Mouse (Mus musculus): ENCODE data around the gene Slc35f5. TPM values are rescaled to one million over a fixed set of nuclear protein-coding genes. Genes with fewer than 3 reads are reported as not detected.

Slc35f5 gene
- polyA plus RNA-seq, 1 experiment from 2014 or later = 34.3 TPM

DNA sequence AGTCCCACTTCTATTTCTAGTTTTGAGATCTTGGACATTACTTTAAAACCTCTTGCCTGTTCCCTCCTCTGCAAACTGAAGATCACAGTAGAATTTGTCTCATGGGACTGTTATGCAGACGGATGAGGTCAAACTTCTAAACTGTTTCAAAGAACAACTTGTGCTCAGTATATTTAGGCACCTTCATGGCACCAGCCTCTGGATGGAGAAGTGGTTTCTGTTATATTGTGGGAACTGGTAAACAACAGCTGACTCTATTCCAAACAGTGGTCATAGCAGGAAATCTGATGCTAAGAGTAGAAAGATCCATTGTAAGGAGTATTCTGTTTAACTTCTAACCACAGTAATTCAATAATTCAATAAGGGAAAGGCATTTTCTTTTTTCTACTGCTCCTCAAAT, 17.7 kb downstream of the Slc35f5 start:
- Histone ChIP-seq H3K9me3 (replicated peaks) (no peaks in the 10 kb centered on the region), H3K4me2 (replicated peaks) (no peak overlapping the region), H3K27me3 (no peaks in the 10 kb centered on the region), H3K9ac (no peak overlapping the region), H3K4me3 (no peak overlapping the region), H3K4me1 (no peaks in the 10 kb centered on the region), H3K27ac (no peak overlapping the region), H3K36me3 (peaks cover 29% of the 10 kb centered on the region)
- WGBS = 81% methylated on average over 1 of the region's 1 CpGs
- ATAC-seq (ENCODE audit: low FRiP score) = no peak

DNA sequence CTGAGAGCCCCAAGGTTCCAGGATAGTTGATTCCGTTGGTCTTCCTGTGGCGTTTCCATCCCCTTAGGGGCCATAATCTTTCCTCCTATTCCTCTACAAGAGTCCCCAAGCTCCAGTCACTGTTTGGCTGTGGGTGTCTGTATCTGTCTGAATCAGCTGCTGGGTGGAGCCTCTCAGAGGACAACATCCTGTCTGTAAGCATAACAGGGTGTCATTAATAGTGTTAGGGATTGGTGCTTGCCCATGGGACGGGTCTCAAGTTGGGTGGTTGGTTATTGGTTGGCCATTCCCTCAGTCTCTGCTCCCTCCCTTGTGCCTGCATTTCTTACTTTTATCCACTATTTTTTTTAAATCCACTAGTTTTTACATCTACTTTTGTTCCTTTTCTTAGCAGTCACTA, 20.7 kb downstream of the Slc35f5 start:
- 94% methylated on average over 3 of the region's 3 CpGs for WGBS
- no peaks in the 10 kb centered on the region for H3K9me3 ChIP-seq (replicated peaks)
- H3K27ac ChIP-seq = no peak overlapping the region
- ATAC-seq (ENCODE audit: low FRiP score) = no peak
- peaks cover 30% of the 10 kb centered on the region for H3K36me3 ChIP-seq
- no peaks in the 10 kb centered on the region for H3K27me3 ChIP-seq
- H3K4me3 ChIP-seq = no peak overlapping the region
- H3K4me1 ChIP-seq = no peaks in the 10 kb centered on the region
- no peak overlapping the region for H3K4me2 ChIP-seq (replicated peaks)
- H3K9ac ChIP-seq = no peak overlapping the region

DNA sequence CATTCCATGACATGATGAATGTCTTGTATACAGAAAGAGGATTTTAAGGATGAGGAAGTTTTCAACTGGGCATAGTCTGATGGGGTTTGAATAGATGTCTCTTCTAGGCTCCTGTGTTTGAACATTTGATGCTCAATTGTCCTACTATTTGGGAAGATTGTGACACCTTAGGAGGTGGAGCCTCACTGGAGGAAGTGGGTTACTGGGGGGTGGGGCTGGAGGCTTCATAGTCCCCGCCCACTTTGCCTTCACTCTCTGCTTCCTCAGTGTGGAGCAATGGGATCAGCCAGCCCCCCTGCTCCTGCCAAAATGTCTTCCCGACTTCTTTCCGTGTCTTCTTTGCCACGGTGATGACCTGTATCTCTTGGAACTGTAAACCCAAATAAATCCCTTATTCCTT, 43.2 kb downstream of the Slc35f5 start:
- no peak overlapping the region for H3K9ac ChIP-seq
- ATAC-seq (ENCODE audit: low FRiP score) = no peak
- no peak overlapping the region for H3K4me3 ChIP-seq
- H3K4me2 ChIP-seq (replicated peaks) = no peak overlapping the region
- WGBS = 83% methylated on average over 4 of the region's 4 CpGs
- no peaks in the 10 kb centered on the region for H3K36me3 ChIP-seq
- no peak overlapping the region for H3K27ac ChIP-seq
- H3K27me3 ChIP-seq = no peaks in the 10 kb centered on the region
- peaks cover 4% of the 10 kb centered on the region; the same call in 1 of the 2 replicates for H3K4me1 ChIP-seq
- H3K9me3 ChIP-seq (replicated peaks) = peaks cover 10% of the 10 kb centered on the region

DNA sequence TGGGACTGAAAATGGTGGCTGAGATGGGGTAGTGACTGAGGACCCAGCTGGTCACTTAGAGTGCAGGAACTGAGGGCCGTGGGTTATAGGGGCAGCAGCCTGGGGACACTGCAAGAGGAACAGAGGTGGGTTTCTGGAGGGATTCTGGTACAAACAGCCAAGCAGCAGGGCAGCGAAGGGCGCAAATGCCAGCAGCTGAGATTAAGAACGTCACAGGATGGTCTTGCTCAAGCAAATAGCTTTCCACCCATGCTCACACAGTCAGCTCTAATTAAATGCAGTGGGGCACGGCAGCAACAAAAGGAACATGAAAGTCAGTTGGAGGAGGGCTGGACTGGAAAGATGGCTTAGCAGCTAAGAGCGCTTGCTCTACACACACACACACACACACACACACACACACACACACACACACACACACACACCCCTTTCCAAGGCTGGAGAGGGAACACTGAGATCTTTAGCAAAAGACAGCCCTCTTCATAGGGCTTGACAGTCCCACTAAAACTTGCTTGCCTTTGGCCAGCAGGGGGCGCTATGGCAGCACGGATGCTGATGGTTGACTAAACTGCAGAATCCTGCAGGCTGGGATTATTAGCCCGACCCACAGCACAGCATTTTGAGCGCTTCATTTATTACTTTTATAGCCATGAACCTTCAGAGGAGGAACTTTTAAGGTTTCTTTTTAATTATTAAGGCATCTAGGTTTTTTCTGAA, 46.9 kb downstream of the Slc35f5 start:
- Histone ChIP-seq H3K4me2 (replicated peaks) (peak overlapping the region; percentile 29; the same call in 1 of the 2 replicates), H3K4me1 (peaks cover 4% of the 10 kb centered on the region; the same call in 1 of the 2 replicates), H3K9me3 (replicated peaks) (no peaks in the 10 kb centered on the region), H3K27ac (peak overlapping the region; percentile 40; the same call in 1 of the 2 replicates), H3K9ac (0 out of 2 replicates have a peak overlapping the region, but pooled peaks have one; percentile 13), H3K4me3 (no peak overlapping the region), H3K27me3 (no peaks in the 10 kb centered on the region), H3K36me3 (no peaks in the 10 kb centered on the region)
- ATAC-seq (ENCODE audit: low FRiP score) = peak; percentile 85
- 21% methylated on average over 10 of the region's 10 CpGs for WGBS

DNA sequence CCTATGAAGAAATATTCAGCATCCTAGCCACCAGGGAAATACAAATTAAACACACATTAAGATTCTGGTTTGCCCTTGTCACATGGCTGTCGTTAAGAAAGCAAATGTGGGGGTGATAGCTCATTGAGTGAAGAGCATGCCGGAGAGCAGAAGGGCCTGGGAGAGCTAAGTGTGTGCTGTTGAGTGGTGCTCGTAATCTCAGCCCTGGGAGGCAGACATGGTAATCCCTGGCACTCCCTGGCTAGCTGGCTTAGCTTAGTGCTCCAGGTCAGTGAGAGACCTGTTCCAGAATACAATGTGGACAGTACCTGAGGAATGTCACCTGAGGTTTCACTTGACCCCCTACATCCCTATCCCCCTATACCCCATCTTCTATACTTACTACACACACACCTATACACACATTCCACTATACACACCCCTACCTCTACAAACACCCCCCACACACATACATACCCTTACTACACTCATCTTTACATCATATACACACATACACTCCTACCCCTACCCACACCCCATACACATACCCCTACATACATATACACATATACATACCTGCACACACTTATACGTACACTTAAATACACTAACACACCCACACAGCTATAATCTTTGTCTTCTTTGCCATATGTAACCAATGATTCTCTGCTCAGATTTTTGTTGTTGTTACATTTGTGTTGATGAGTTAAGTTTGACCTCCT, 64.1 kb downstream of the Slc35f5 start:
- H3K27ac ChIP-seq = no peak overlapping the region
- H3K9me3 ChIP-seq (replicated peaks) = no peaks in the 10 kb centered on the region
- H3K27me3 ChIP-seq = no peaks in the 10 kb centered on the region
- no peak overlapping the region for H3K4me2 ChIP-seq (replicated peaks)
- H3K4me1 ChIP-seq = no peaks in the 10 kb centered on the region
- no peak; the same call in 1 of the 2 replicates for ATAC-seq (ENCODE audit: low FRiP score)
- H3K36me3 ChIP-seq = no peaks in the 10 kb centered on the region
- no peak overlapping the region for H3K4me3 ChIP-seq
- 66% methylated on average over 4 of the region's 4 CpGs for WGBS
- H3K9ac ChIP-seq = no peak overlapping the region

DNA sequence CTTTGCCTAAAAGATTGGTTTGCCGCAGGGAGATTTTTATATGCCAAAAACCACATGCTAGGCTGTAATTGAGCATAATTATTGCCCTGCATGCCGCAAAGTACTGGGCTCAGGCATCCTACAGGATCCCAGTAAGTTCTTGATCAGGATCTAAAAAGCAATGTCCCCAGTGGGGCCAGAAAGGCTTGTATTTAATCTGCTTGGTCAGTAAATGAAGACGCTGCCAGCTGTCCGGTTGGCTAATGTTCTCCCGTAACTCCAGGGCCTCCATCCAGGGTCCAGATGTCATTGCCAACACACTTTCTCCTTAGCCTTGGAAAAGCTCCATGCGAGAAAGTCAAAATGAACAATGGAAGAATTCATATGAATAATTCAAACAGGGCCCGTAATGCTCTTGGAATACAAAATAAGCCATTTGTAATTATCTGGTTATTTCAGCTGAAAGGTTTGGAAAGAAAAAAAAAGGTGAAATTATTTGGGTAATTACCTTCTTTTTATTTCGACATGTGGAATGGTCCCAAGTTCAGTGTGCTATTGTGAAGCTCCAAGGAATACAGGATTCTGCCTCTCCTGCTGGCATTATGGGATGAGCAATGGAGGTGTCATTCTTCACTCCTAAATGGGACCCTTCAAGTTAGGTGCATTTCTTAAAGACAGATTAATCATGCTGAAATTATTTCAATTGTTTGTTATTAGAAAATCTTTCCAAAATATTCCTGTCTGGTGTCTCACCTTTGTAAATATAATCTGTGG, 79.3 kb downstream of the Slc35f5 start:
- Histone ChIP-seq H3K9me3 (replicated peaks) (no peaks in the 10 kb centered on the region), H3K36me3 (no peaks in the 10 kb centered on the region), H3K9ac (no peak overlapping the region), H3K27ac (no peak overlapping the region), H3K4me1 (no peaks in the 10 kb centered on the region), H3K4me3 (no peak overlapping the region), H3K27me3 (no peaks in the 10 kb centered on the region), H3K4me2 (replicated peaks) (no peak overlapping the region)
- ATAC-seq (ENCODE audit: low FRiP score) = no peak
- 53% methylated on average over 8 of the region's 8 CpGs for WGBS

DNA sequence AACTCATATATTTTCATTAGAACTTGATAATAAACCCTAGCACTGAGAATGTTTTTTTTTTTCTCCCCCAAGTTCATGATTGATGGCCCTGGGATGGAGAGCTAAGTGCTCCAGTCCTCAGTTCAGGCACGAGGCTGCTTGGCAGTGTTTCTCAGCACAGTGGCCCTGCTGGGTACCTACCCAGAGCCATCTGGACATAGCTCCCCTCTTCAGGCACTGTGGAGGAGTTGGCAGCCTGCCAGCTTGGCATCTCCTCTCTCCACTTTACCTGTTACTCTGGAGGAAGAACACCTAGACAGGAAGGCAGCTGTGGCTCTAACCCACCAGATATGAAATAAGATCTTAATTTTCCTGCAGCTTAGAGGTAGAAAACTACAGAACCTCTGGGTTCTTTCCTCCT, 83.2 kb downstream of the Slc35f5 start:
- Histone ChIP-seq H3K9ac (no peak overlapping the region), H3K4me1 (no peaks in the 10 kb centered on the region), H3K36me3 (no peaks in the 10 kb centered on the region), H3K27ac (no peak overlapping the region), H3K4me2 (replicated peaks) (no peak overlapping the region), H3K4me3 (no peak overlapping the region), H3K27me3 (no peaks in the 10 kb centered on the region), H3K9me3 (replicated peaks) (no peaks in the 10 kb centered on the region)
- ATAC-seq (ENCODE audit: low FRiP score) = no peak
- 47% methylated on average over 1 of the region's 1 CpGs for WGBS

Other genes starting within 250 kb of the Slc35f5 start
- gene Actr3, start 124.9 kb upstream of the Slc35f5 start, polyA plus RNA-seq (2016; fragmentation: Nextera tagmentation; extraction: Ambion mirVana) = 249 and 266 TPM in 2 replicates
- gene Gpr39, start 116.4 kb downstream of the Slc35f5 start, polyA plus RNA-seq (2016; fragmentation: Nextera tagmentation; extraction: Ambion mirVana) = 0.09 TPM in 1 of 2 replicates, not detected in the other